Mouse (Mus musculus) kidney, postnatal 25 days (tissue): ENCODE measurements around the gene Gcdh.
"Not testable (repeated sequence)": the region's sequence is repeated elsewhere in the genome, so short reads cannot be mapped to it uniquely, and the experiment has no call there.

Source experiments
- DNase-seq, 2 experiments: peaks; one replicate each; pipeline ENCODE4 v3.0.0; 2021; ENCODE audit warnings: mixed read lengths in 2 of 2

Gene Gcdh

DNA sequence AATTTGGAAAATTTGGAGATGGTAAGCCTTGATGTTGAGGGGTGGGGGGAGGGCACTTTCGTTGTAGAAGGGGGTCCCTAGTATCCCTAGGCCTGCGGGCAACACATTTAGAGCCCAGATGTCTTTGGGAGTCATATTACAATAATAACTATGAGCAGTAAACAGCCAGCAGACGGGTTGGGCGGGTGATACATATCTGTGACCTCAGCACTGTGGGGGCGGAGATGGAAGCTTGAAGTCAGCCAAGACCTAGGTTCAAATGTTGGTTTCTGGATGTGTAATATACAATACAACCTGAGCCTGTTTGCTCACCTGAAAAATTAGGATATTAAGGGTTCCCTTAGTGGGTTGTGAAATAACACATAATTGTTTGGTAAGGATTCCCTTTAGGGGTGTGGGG lies 16.2 kb upstream of the Gcdh start:
- no peak for DNase-seq

DNA sequence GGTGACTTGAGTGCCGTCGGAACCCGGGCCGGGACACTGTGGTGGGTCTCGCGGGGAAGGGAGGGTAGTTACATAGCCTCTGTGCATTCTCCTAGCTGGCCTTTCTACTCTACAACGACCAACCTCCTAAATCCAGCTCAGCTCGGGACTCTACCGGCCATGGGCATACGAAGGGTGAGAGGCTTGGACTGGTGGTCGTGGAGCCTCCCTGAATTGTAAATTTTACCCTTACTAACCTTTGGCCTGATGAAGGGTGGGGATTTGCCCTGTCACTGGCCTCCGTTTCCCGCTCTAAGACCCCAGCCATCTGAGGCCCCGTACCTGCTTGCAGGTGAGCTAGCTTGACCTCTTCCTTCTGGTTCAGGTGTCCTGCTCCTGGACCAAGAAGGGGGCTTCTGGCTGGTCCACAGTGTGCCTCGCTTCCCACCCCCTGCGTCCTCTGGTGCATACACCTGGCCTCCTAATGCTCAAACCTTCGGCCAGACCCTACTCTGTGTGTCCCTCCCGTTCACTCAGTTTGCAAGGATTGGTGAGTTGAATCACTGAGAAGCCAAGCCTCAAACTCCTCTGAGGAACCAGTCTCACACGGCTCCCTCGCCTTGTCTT lies 15.5 kb upstream of the Gcdh start:
- no peak for DNase-seq

DNA sequence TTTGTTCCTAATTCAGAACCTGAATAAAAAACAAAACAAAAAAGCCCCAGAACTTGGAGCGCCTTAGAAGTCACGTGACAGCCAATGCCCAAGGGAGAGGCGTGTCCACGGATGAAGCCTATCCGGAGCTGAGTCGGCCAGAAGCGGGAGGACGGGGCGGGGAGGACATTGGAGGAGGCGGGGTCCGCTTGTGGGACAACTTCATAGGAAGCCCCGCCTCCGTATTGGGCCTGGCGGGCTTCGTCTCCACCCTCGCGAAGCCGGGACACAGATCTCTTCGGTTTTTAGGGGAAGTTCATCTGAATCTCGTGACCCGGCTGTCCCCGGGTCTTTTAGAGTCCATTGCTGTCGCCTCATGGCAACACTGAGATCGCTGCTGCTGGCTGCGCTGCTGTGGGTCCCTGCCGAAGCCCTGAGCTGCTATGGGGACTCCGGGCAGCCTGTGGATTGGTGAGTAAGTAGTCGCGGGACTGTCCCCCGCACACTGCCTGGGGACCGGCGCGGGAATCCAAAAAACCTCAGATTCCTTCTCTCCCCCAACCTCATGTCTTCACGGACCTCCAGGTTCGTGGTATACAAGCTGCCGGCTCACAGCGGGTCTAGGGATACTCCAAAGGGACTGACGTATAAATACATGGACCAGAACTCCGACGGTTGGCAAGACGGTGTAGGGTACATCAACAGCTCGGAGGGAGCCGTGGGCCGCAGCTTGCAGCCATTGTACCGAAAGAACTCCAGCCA lies 14.9 kb upstream of the Gcdh start, which contains the start of gene Dnase2a:
Gene Dnase2a, plus strand, starts transcription at position 140 of the 741 bp plus-strand sequence.
- peak; percentile 99 for DNase-seq

DNA sequence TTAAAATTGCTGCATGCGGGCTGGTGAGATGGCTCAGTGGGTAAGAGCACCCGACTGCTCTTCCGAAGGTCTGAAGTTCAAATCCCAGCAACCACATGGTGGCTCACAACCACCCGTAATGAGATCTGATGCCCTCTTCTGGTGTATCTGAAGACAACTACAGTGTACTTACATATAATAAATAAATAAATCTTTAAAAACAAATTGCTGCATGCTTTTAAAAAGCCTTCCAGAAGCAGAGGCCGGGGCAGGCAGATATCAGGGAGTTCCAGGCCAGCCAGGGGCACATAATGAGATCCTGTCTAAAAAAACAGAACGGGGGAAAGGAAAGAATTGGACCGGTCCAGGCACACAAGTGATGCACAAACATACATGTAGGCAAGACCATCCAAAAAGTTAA lies 14.3 kb upstream of the Gcdh start:
- not testable (repeated sequence) for DNase-seq

DNA sequence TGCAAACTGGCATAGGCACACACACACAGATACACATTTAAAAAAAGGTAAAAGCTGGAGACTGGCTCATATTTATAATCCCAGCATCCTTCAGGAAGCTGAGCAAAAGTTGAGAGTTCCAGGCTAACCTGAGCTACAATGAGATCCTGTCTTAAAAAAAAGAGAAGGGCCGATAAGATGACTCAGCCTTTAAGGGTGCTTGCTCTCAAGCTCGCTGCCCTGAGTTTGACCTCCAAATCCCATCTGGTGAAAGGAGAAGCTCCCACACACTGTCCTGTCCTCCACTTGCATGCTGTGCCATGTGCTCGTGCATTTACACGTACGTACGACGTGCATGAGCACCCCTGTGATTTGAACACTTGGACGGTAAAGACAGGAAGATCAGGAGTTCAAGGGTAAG lies 13.8 kb upstream of the Gcdh start:
- no peak for DNase-seq

DNA sequence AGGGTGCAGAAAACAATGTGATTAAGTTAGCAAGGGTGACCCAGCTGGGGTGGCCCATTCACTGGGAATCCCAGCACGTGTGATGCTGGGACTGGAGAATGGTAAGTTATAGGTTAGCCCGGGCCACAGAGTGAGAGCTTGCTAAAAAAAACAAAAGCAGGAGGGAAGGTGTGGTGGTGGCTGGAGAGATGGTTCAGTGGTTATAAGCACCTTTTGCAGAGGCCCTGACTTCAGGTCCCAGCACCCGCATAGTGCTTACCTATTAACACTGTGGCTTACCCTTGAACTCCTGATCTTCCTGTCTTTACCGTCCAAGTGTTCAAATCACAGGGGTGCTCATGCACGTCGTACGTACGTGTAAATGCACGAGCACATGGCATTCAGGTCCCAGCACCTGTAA lies 13.3 kb upstream of the Gcdh start:
- DNase-seq = no peak

DNA sequence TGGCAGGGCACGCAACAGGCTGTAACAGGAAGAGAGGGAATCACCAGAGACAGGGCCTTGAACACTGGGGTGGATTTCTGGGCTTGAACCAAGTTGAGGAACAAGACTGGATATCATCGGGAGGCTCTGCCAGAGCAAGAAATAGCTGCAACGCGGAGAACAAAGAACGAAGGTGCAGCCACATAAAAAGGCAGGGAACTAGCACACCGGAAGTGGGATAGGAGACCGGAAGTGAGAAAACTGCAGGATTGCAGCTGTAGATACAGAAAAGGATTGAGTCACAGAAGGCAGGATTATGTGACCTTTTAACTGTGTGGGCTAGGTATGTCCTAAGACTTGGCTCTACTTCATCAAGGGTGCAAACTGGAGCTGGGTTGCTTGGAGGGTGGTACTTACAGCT lies 10.6 kb upstream of the Gcdh start:
- no peak for DNase-seq

DNA sequence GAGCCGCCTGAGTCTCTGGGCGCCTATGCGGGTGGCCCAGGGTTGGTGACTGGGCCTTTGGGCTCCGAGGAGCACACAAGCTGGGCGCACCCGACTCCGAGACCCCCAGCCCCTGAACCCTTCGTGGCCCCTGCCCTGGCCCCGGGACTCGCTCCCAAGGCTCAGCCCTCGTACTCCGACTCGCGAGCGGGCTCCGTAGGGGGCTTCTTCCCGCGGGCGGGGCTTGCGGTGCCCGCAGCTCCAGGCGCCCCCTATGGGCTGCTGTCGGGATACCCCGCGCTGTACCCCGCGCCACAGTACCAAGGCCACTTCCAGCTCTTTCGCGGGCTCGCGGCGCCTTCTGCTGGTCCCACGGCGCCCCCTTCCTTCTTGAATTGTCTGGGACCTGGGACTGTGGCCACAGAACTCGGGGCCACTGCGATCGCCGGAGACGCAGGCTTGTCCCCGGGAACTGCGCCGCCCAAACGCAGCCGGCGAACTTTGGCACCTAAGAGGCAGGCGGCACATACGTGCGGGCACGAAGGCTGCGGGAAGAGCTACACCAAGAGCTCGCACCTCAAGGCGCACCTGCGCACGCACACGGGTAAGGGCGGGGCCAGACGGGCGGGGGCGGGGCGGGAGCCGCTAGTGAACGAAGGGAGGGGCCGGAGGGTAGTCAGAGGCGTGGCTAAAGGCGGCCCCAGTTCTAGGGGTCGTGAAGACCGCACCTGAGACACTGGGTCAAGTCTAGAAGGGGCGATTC lies 9.4 kb upstream of the Gcdh start:
- DNase-seq = peak; percentile 96 to 97

DNA sequence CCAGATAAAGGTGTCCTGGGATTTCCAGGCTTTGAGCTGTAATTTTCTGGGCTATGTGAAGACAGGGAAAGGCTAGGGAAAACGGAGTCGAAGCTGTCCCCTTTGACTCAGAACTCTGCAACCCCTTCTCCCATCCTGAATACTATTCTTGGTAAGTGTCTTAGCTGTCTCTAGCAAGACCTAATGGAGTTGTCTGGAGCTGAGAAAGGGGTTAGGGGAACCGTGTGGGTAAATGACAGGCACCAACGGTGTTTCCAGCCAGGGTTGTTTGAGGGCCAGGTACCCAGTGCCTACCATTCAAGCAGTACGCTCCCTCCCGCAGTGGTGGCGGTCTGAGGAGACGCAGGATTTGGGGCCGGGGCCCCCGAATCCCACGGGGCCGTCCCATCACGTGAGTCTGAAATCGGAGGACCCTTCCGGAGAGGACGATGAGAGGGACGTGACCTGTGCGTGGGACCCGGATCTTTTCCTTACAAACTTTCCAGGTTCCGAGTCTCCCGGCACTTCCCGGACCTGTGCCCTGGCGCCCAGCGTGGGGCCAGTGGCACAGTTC lies 8.7 kb upstream of the Gcdh start:
- DNase-seq = no peak

DNA sequence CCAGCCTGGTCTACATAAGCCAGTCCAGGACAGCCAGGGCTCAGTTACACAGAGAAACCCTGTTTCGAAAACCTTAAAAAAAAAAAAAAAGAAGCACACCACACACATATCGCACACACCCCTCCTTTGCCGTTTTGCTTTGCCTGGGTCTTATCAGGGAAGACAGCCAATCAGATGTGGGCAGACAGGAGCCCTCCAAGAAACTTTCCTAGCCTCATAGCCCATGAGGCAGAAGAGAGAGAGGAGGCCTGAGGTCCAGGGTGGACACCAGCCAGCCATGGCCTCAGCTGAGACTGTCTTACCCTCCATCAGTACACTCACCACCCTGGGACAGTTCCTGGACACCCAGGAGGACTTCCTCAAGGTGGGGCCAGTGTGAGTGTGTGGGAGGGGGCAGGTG lies 8.0 kb upstream of the Gcdh start, which contains the start of gene Klf1:
Gene Klf1, plus strand, starts transcription at position 177 of the 400 bp plus-strand sequence.
- DNase-seq = no peak

DNA sequence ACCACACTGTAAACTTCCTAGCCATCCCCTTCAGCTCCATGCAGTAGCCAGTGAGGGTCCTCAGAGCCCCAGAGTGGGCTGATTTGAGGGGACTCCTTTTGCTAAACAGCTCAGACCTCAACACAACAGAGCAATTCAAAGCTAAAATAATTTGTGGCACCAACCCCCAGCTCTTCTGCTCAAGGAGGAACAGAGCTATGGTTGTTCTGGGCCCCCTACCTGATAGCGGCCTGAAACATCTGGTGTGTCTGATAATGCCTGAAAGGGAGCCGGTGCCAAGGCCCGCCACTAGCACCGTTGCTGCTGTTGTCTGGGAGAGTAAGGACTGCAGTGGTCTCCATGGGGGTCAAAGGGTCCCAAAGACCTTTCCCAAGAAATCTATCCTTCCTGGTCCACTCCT lies 7.3 kb upstream of the Gcdh start:
- DNase-seq = no peak

DNA sequence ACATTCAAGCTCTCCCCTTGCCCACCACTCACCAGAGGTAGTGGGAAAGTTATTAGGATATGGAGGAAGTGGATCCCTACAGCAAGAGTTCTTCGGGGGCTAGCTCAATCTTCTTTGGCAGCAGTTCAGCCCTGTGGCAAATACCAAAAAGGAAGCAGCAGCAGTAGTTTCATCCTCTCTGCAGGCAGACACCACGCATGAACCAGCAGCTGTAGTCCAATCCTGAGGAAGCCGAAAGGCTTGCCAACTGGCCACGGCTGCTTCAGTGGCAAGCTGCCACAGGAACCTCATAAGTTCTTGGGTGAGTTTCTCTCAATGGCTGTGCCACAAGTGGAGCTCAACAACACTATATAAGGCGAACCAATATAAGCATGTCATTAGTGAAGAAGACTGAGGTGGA lies 2.2 kb upstream of the Gcdh start:
- peak in 1 of 2 experiments; percentile 36 for DNase-seq

DNA sequence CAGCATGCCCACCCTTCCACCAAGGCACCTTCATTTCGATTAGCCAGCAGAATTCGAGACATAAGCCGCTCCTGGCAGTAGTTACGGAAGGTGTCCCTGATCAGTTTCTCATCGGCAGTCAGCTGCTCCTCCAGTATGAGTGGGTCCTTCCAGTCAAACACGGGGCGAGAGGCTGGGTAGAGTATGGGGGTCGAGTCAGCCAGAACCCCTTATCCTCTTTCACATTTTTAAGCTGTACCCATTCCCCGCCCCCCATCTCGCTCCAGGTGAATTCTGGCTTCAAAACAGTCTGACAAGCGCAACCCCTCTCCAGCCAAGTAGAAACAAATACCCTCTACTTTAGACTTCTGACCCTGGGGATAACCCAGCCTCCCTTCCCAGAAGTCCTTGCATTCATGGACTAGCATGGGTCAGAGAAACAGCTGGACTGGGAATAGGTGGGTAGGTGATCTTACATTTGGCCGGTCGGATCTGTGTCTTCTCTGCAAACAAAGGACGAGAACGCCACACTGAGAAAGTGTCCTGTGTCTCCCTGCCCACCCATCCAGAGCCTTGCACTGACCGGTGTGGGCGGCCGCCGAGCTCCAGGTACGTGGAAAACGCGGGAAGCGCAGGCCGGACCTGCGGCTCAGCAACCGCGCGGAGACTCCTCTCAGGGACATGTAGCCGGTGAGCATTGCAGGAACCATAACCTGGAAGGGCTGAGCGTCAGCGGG lies 570 bp downstream of the Gcdh start:
- DNase-seq = peak; percentile 66 to 76

DNA sequence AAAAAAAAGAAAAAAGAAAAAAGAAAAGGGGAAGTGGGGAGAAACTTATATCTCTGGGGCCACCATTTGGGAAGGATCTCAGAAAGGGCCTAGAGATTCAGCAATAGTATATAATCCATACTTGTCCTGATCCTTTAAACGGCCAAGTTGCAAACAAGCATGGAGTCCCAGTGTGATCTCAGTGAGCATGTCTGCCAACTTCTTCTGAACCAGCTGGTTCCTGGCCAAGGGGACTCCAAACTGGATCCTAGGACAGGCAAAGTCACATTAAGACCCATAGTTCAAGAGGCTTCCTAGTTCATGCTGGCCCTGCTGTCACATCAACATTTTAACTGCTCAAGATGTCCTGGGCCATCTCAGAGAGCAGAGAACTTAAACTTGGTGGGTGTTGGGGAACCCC lies 4.6 kb downstream of the Gcdh start:
- no peak for DNase-seq

DNA sequence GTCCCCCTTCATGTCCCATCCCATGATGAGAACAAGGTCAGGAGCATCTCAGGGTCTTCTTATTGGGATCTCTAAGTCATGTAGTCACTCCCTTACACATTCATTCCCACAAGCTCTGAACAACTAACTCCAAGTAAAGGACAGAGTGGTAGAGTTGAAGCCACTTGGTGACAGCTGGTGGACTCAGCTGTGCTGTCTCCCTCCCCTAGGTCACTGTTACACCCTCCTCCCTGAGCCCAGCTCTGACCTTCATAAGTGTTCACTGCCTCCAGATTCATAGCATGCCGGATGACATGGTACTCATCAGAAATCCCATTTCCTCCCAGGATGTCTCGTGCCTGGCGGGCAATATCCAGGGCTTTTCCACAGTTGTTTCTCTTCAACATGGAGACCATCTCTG lies 5.4 kb downstream of the Gcdh start:
- DNase-seq = no peak

DNA sequence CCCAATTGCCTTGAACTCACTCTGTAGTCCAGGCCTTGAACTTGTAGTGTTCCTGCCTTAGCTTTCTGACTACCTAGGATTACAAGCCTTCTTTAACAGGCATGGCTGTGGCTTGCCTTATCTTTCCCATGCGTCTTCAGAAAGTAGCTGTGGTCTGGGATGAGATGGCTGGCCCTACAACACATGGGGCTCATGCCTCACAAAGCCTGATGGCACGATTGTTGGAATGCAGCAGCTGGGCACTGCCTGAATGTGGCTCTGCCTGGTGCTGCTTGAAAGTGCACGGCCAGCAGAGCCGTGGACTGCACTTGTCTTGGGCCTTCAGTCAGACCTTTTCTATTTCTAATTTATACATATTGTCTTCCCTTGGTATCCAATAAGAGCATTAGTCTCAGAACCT lies 9.0 kb downstream of the Gcdh start:
- no peak for DNase-seq

DNA sequence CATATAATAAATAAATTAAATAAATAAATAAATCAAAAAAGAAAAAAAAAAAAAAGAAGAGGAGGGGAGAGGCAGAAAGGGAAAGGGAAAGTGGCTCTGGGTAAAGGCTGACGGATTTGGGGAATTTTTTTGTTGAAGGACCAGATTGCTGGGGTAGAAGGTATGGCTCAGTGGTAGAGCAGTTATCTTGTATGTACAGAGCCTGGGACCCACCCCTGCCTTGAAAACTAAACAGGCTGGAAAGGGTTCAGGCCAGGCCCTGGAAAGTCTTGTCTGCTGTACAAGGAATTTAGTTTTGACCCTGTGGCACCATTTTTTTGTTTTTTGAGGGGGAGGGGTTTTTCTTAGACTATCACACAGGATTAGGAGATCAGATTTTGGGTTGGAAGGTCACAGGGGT lies 14.8 kb downstream of the Gcdh start:
- DNase-seq = no peak

DNA sequence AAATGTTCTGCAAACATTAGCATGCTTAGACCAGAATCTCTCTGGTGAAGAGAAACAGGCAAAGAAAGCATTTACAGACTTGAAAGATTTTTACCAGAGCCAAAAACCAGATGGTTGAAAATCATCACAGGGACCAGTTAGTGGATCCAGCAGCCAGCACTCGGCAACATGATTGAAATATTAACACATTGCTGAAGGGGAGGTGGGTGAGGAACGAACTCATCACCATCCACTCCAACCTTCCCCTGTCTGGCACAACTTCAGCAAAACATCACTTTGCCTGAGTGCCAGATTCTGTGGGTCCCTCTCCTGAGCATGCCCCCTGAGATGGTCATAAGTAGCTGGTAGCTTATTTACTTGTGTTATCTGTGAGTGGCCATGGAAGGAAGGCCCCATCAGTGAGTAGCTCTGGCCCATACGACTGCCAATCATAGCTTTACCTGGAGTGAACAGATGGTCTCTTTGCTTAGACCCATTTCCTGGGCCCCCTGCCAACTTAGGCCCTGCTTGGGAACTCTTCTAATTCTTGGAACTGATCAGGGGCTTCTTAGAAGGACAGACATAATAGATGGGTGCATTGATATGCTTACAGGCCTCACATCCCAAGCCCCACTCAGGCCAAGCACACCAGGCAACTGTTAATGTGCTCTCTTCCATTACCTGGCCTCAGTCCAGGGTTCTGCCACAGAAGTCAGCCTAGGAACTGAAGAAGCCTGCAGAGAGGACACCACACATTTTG lies 16.3 kb downstream of the Gcdh start:
- DNase-seq = no peak

DNA sequence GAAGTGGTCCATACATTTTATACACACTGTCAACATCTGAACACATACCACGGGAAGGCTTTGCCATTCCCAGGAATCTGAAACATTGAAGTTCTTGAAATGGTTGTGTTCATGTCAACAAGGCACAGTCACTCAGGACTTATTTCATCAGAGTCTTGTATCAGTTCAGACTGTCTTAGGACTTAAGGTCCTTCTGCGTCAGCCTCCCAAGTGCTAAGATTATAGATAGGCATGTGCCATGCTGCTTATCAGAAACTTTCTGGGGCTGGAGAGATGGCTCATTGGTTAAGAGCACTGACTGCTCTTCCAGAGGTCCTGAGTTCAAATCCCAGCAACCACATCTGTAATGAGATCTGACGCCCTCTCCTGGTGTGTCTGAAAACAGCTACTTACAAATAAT lies 19.4 kb downstream of the Gcdh start:
- DNase-seq = no peak

DNA sequence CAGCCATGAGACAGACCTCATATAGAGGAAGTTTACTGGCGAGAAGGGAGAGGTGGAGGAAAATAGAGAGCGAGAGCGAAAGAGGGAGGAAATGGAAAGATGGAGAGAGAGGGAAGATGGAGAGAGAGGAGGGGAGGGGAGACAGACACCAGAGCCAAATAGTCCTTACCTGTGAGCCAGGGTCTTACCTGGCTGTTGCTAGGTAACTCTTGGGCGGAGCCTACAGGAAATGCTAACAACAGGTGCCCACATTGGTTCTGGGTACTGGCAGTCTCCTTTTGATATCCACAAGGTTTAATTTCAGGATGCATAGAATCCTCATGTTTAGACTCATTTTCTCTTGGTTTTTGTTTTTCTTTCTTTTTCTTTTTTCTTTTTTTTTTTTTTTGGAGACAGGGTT lies 20.7 kb downstream of the Gcdh start:
- no peak for DNase-seq

DNA sequence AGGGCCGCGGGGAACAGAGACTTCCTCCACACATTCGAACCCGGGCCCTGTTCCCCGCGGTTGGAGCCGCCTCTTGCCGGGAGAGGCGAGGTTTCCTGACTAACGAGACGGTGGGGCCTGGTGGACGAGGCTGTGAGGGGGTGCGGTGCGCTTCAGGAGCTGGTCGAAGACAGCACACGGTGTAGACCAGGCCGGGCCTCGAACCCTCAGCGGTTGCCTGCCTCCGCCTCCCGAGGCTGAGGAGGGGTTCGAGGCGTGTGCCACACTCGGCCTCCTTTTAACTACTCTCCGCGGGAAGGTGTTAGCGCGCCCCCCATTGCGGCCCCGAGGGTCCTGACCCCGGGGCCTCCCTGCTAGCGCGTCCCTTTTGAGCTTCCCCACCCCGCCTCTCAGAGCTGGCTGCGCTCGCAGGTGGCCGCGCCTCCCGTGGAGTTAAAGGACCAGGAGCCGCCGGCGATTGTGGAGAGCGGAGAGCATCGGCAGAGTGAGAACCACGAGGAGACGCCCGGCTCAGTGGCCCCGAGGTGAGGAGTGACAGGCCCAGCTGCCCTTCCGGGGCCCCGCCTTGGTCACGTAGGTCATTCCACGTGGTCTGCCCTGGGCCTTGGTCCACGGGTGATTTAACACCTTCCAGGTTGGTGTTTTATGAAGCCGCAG lies 21.3 kb downstream of the Gcdh start:
- peak; percentile 52 to 79 for DNase-seq
